Mouse (Mus musculus) NIH3T3 (cell line): Measurements from ENCODE around the gene Pld3.
"Not testable (repeated sequence)": the region's sequence is repeated elsewhere in the genome, so short reads cannot be mapped to it uniquely, and the experiment has no call there.

ENCODE experiments used
- DNase-seq: peaks from one replicate; pipeline ENCODE4 v3.0.0-alpha.2; 2012; ENCODE audit warnings: low read depth

Gene Pld3

DNA sequence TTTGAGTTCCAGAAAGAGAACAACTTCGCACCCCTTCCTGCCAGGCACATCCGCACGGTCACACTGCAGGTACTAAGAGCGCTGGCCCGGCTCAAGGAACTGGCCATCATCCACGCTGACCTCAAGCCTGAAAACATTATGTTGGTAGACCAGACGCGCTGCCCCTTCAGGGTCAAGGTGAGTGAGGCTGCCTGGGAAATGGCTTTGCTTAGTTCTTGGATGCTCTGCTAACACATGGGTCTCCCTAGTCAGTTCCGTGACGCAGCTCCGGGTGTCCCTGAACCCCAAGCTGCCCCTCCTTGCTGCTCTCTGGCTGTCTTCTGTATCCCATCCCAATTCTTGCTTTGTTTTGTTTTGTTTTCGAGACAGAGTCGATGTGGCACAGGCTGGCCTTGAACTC is 29.2 kb downstream of the Pld3 start:
- no peak for DNase-seq

GRCm38 (mm10) chr7:27522967-27523366 is 30.1 kb downstream of the Pld3 start, which contains the start of gene Hipk4:
Gene Hipk4 (plus strand): TSS chr7:27523267.
- DNase-seq: no peak

DNA sequence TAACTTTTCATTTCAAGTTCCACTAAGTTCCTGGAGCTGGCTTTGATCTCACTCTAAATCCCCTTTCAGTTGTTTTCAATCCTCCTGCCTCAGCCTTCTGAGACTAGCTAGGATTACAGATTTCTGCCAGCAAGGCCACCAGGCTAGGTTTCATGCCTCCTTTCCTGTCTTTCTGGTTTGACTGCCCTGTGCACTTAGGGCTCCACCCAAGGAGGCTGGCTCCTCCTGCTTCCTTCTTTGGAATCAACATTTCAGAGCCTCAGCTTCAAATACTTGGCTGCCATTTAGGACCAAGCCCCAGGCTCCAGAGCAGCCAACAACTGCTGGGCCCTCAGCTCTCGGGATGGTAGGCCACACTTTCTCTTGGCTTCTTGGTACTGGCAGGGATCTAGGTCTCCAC is 32.4 kb downstream of the Pld3 start:
- peak; percentile 12 for DNase-seq

- no peak for DNase-seq
Measured at GRCm38 (mm10) chr7:27520104-27520503, 32.9 kb downstream of the Pld3 start.

DNA sequence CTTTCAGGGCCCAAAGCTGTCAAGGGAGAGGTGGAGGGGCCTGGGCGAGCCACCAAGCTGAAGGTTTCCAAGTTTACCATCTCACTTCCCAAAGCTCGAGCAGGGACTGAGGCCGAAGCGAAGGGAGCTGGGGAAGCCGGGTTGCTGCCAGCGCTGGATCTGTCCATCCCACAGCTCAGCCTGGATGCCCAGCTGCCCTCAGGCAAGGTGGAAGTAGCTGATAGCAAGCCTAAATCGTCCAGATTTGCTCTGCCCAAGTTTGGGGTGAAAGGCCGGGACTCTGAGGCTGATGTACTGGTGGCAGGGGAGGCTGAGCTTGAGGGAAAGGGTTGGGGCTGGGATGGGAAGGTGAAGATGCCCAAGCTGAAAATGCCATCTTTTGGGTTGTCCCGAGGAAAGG is 34.7 kb downstream of the Pld3 start:
- DNase-seq: no peak

DNA sequence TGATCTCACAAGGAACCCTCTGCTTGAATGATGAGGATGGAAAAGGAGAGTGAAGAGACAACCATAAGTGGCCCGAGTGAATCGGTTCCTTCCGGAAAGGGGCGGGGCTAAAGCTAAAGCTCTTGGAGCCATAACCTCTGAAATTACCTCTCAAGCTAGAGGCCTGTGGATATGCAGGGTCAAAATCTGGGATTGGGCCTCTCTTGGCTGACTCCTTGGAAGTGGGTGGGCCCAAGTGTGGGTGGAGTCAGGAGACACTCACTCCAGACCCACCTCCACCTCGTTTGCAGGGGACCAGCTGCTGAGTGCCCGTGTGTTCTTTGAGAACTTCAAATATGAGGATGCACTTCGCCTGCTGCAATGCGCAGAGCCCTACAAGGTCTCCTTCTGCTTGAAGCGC is 38.1 kb downstream of the Pld3 start:
- DNase-seq: no peak

DNA sequence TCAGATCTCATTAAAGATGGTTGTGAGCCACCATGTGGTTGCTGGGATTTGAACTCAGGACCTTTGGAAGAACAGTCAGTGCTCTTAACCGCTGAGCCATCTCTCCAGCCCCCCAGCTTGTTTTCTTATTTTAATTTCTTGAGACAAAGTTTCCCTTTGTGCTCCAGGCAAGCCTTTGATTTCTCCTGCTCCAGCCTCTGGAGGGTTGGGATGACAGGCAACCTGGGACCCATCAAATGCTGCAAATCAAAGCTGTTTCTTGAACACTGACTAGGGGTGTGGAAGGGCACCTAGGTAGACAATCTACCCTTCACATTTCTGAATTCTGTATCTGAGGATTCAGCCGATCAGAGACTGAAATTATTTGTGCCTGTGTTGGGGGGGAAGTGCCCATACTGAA is 42.2 kb downstream of the Pld3 start:
- no peak for DNase-seq

- DNase-seq: peak; percentile 84
Measured at GRCm38 (mm10) chr7:27508648-27509005, 44.4 kb downstream of the Pld3 start.

GRCm38 (mm10) chr7:27507711-27508647 is 45.0 kb downstream of the Pld3 start:
- DNase-seq: peak; percentile 99

DNA sequence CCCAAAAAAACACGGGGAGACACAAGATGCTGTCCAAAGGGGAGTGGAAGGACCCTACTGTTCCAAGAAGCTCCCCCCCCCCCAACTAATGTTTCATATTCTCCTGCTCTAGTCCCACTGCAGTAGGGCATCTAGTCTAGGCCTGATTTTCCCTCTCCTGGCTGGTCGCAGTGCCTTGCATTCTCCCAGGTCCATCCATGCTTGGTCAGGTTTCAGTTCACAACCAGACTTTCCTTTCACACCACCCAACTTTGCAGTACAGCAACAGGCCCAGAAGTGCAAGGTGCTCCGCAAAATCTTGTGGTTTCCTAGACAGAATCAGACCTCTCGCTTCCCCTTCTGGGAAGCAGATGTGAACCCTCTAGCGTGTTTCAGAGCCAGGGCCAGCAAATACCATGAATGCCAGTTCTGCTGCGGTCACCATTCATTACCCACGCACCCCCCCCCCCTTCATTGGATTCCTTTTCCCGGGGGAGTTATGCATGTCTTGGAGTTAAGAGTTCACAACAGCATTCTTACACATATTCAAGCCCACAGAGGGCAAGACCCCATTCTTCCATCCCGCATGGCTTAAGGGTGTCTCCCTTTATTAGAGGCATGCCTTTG is 46.1 kb downstream of the Pld3 start:
- peak; percentile 83 for DNase-seq

DNA sequence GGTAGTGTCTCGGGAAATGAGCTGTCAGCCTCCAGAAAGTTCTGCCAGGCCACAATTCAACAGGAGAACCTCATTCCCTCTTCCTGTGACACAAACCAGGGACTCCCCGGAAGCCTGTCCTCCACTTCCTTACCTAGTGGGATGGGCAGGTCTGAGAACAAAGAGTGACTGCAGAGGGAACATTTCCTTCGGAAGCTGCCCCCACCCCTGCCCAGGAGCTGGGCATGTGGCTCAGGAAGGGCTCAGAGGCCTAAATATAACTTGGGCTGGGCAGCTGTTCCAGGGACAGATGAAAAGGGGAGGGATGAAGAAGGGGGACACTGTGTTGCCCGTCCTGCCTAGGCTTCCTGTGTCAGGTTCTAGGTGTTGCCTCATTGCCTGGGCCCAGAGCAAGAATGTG is 51.4 kb downstream of the Pld3 start:
- DNase-seq: no peak

GRCm38 (mm10) chr7:27499036-27499435 is 54.0 kb downstream of the Pld3 start, which contains the start of gene Prx:
Gene Prx (plus strand): TSS chr7:27499324.
- DNase-seq: no peak

DNA sequence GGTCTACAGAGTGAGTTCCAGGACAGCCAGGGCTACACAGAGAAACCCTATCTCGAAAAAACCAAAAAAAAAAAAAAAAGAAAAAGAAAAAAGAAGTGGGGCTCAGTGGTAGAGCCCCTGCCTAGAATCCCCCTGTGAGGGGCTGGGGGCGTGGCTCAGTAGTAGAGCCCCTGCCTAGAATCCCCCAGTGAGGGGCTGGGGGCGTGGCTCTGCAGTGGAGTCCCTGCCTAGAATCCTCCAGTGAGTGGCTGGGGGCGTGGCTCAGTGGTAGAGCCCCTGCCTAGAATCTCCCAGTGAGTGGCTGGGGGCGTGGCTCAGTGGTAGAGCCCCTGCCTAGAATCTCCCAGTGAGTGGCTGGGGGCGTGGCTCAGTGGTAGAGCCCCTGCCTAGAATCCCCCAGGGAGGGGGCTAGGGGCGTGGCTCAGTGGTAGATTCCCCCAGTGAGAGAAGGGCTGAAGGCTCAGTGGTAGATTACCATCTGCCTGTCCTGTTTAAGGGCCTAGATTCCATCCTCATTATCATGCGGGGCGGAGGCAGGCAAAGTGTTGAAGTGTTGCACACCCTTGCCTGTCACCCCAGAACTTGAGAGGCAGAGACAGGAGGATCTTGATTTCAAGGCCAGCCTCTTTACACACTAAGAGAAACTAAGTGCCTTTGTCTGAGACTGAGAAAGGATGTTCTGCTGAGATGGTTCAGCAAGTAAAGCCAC is 58.2 kb downstream of the Pld3 start:
- not testable (repeated sequence) for DNase-seq

GRCm38 (mm10) chr7:27493450-27493849 is 59.6 kb downstream of the Pld3 start:
- no peak for DNase-seq

GRCm38 (mm10) chr7:27493022-27493421 is 60.0 kb downstream of the Pld3 start:
- DNase-seq: no peak

DNA sequence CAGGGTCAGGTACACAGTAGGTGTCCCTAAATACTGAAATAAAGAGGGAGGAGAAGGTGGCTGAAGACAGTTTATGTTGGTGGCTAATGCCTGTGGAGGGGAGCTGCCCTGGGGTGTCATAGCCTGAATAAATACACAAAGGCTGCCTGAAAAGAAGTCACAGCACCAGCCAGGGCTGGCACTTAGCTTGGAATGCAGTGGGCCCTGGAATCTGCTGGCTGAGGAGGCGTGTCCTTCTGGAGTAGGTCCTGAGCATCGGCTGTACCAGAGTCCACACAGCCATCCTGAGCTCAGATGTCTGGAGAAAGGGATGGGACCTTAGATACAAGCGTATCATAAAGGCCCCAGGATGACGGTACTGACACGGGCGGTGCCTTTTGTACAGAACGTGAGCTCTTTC is 61.2 kb downstream of the Pld3 start:
- no peak for DNase-seq

- DNase-seq: peak; percentile 97
Measured at GRCm38 (mm10) chr7:27490543-27491329, 62.3 kb downstream of the Pld3 start.

DNA sequence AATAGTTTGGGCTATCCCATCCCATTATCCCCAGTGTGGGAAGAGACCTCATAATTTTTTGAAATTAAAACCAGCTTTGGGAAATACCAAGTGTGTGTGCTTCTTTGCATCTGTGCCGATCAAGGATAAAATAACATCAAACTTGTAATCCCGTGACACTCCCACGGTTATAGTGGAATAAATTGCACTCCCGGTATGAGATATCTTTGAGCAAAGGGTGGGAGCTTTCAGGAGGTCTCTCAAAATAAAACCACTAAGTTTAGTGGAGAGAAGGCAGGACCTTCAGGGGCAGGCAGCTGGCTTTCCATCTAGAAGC is 62.8 kb downstream of the Pld3 start:
- DNase-seq: no peak

DNA sequence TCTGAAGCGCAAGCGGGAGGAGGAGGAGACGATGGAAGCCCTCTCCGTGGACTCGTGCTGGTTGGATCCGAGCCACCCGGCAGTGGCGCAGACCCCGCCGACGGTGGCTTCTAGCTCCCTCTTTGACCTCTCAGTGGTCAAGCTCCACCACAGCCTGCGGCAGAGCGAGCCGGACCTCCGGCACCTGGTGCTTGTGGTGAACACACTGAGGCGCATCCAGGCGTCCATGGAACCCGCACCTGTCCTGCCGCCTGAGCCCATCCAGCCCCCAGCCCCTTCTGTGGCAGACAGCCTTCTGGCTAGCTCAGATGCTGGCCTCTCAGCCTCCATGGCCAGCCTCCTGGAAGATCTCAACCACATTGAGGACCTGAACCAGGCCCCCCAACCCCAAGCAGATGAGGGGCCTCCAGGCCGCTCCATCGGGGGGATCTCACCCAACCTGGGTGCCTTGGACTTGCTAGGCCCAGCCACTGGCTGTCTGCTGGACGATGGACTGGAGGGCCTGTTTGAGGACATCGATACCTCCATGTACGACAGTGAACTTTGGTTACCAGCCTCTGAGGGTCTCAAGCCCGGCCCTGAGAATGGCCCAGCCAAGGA is 63.6 kb downstream of the Pld3 start:
- DNase-seq: no peak

DNA sequence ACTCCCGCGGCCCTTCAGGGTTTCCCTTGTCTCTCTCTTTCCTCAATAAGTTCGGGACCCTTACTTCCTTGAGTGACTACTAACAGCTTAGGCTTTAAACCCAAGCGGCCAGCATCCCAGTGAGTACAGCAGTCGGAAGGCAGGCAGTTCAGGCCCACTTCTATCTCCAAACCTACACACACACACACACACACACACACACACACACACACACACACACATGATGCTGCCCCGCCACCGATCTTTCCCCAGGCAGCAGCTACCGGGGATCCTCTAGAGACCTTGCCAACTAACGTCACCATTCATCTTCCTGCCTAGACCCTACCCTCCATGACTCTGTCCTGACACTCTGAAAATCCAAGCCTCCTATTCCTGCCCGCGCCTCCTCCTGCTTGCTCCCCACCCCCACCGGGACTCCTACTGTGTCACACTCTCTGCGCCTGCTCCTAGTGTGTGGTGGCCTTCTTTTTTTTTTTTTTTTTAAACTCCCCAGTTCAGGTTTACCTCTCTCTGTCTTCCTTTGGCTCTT is 65.2 kb downstream of the Pld3 start:
- peak; percentile 69 for DNase-seq
